Comparison of ENCODE assay signal across 31 mouse cellular contexts in the genomic region with DNA sequence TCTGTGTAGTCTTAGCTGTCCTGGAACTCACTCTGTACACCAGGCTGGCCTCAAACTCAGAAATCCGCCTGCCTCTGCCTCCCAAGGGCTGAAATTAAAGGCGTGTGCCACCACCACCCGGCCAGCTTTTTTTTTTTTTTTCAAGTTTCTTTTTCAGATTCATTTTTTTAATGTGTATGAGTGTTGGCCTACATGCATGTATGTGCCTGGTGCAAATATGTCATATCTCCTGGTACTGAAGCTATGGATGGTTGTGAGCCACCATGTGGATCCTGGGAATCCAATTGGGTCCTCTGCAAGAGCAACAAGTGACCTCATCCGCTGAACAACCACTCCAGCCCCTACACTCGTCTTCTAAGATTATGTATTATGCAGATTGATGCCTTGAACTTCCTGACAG. TPM values are rescaled to one million over a fixed set of nuclear protein-coding genes. Genes with fewer than 3 reads are reported as not detected.
"Had no signal": no experiment of that assay in that cellular context is flagged by ENCODE, and none has a peak within 500 bp of the region (broad histone marks: within the 10 kb centered on the region; RNA-seq: fewer than 3 reads in every experiment).

No protein-coding gene starts in this region.

- H3K9me3 ChIP-seq: kidney, embryonic 15.5 days; liver, embryonic 13.5 days; midbrain, embryonic 12.5 days; neural tube, embryonic 12.5 days; neural tube, embryonic 15.5 days had no signal

- H3K9ac ChIP-seq: kidney, embryonic 15.5 days; midbrain, embryonic 12.5 days; neural tube, embryonic 12.5 days; neural tube, embryonic 15.5 days had no signal

- DNase-seq: kidney, adult 8-10 months; kidney, postnatal 10 days; kidney, postnatal 36 days; layer of hippocampus, postnatal 36 days; liver, embryonic 13.5 days; lung, adult 2 months; lung, postnatal 14 days; lung, postnatal 4 days; right cerebral cortex, adult 18-20 months; right cerebral cortex, postnatal 25 days; thymus, adult 18-20 months; thymus, postnatal 4 days had no signal

- H3K4me3 ChIP-seq: kidney, embryonic 15.5 days; left cerebral cortex, adult 2 months; liver, embryonic 13.5 days; midbrain, embryonic 12.5 days; myocyte; neural tube, embryonic 12.5 days; neural tube, embryonic 15.5 days had no signal

- H3K36me3 ChIP-seq: kidney, embryonic 15.5 days; liver, embryonic 13.5 days; midbrain, embryonic 12.5 days; neural tube, embryonic 12.5 days; neural tube, embryonic 15.5 days had no signal

- H3K27me3 ChIP-seq: liver, embryonic 13.5 days had no signal

- H3K27ac ChIP-seq: midbrain, embryonic 12.5 days; neural tube, embryonic 12.5 days; neural tube, embryonic 15.5 days had no signal

- H3K4me2 ChIP-seq: kidney, embryonic 15.5 days; midbrain, embryonic 12.5 days; neural tube, embryonic 12.5 days; neural tube, embryonic 15.5 days had no signal

RNA-seq across cellular contexts. Expression of gene Gm49661, which starts 18.2 kb away (rescaled TPM):
- total RNA-seq: layer of hippocampus, adult 8-10 months; layer of hippocampus, postnatal 10 days; layer of hippocampus, postnatal 36 days; left cerebral cortex, adult 2 months; left cerebral cortex, postnatal 10 days; liver, adult 2 months; megakaryocyte progenitor cell, adult 5-6 weeks; megakaryocyte-erythroid progenitor cell, adult 5-6 weeks; monocyte, adult 5-6 weeks had no signal
- polyA plus RNA-seq: kidney, embryonic 15.5 days; limb, embryonic 11.5 days; limb, embryonic 14.5 days; liver, embryonic 13.5 days; lung, adult 2 months; lung, embryonic 16.5 days; midbrain, embryonic 12.5 days; midbrain, embryonic 16.5 days; myocyte; neural tube, embryonic 12.5 days; neural tube, embryonic 15.5 days; spleen, adult 2 months; stomach, embryonic 16.5 days had no signal
